Mouse (Mus musculus) left cerebral cortex, postnatal 10 days (tissue): ENCODE measurements around the gene Egf. TPM values are rescaled to one million over a fixed set of nuclear protein-coding genes. Genes with fewer than 3 reads are reported as not detected.

Source experiments
- DNase-seq, 2 experiments: peaks; one replicate each; pipeline ENCODE4 v3.0.0; 2021 to 2022; ENCODE audit warnings: low spot score in 2 of 2, mixed read lengths in 1 of 2; ENCODE audit errors: extremely low spot score in 1 of 2
- intact Hi-C: fragments of 180-260 bp; cut with DNase I; formaldehyde crosslinking; loops from one replicate; pipeline ENCODE4 v1.15.1; 2025
- microRNA-seq: library from miRNA; unstranded; fragments of <30 nt; microRNA quantifications from one replicate; pipeline ENCODE4 v1.2.0, GENCODE M21; 2022
- total RNA-seq, 2 experiments: library from RNA; stranded (reverse); gene quantifications; 2 replicates each; pipeline ENCODE4 v1.2.3; 2021

The Egf gene
- total RNA-seq, 2 experiments from 2014 or later = 2.2 to 2.5 TPM

DNA sequence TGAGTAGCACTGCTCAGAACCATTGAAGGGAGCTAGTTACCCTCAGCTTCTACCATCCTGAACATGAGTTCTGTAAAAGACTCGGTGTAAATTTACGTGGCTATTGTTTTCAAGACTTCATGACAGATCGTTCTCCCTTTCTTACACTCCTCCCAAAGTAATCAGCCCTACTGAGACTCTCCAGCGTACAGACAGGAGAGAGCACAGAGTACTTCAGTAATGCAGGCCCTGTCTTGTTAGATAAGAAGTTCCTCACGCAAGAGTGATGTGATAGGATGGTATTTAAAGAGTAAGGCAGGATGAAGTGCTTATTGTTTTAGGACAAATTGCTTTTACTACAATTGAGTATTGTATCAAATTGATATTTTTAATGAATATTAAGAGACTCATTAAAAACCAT, 123.3 kb downstream of the Egf start:
- intact Hi-C loops = no loop called here
- DNase-seq = no peak

GRCm38 (mm10) chr3:129631018-129631417, 124.1 kb downstream of the Egf start:
- intact Hi-C loops = no loop called here
- DNase-seq = no peak

Small RNAs within 50 kb of the gene (microRNA-seq; reads per million reads assigned to microRNA genes)
- not detected for gene Gm24515

Other genes with a start within 250 kb of the Egf start
- gene Elovl6, start 223.0 kb downstream of the Egf start, total RNA-seq = 10 to 100 TPM; 45.5 to 46.1 TPM
- under 1 TPM in 1 of 2 experiments, not detected in 1; 0.26 TPM for gene Lrit3, start 48.7 kb upstream of the Egf start, total RNA-seq
- gene Rrh, start 67.3 kb upstream of the Egf start, total RNA-seq = 1 to 10 TPM in 1 of 2 experiments, under 1 TPM in 1; 0.79 to 1.0 TPM
- 10 to 100 TPM; 42.5 to 47.8 TPM for gene Gar1, start 76.1 kb upstream of the Egf start, total RNA-seq
- not detected for gene Cfi, start 80.6 kb upstream of the Egf start, total RNA-seq
- gene Pla2g12a, start 123.3 kb upstream of the Egf start, total RNA-seq = 10 to 100 TPM; 18.0 to 18.1 TPM
- gene Casp6, start 146.1 kb upstream of the Egf start, total RNA-seq = 1 to 10 TPM; 5.8 to 6.4 TPM
- gene Mcub, start 214.9 kb upstream of the Egf start, total RNA-seq = 1 to 10 TPM; 1.8 to 3.3 TPM